Mouse (Mus musculus) MEL (cell line): Measurements from ENCODE around the gene Il6ra. TPM values are rescaled to one million over a fixed set of nuclear protein-coding genes. Genes with fewer than 3 reads are reported as not detected.

Experiments used
- DNase-seq: peaks from one replicate; pipeline ENCODE4 v3.0.0; 2011; ENCODE audit warnings: low read depth, low spot score
- H3K27ac ChIP-seq: 2 replicates; pipeline ENCODE4 v1.5.1; 2012; ENCODE audit warnings: low read depth, mild to moderate bottlenecking, control low read depth, low read length, moderate library complexity; ENCODE audit not compliant: control insufficient read depth
- H3K27me3 ChIP-seq, 2 experiments: fragments of 150-350 bp in 1 of 2; sonication (generic) in 1 of 2; 2 replicates each; pipeline ENCODE4 v1.6.1; 2012; ENCODE audit warnings: low read length in 2 of 2, mild to moderate bottlenecking in 2 of 2, improper control_type of control experiment in 1 of 2, moderate library complexity in 1 of 2; ENCODE audit not compliant: insufficient read depth in 2 of 2, control insufficient read depth in 1 of 2
- H3K36me3 ChIP-seq, 2 experiments: 2 replicates each; pipeline ENCODE4 v1.6.1; 2012 to 2014; ENCODE audit warnings: low read length in 2 of 2, improper control_type of control experiment in 1 of 2, inconsistent platforms in 1 of 2, mild to moderate bottlenecking in 1 of 2; ENCODE audit not compliant: insufficient read depth in 2 of 2, control insufficient read depth in 1 of 2
- H3K4me1 ChIP-seq, 2 experiments: fragments of 150-350 bp in 1 of 2; sonication (generic) in 1 of 2; 2 replicates each; pipeline ENCODE4 v1.6.1; 2012; ENCODE audit warnings: low read length in 2 of 2, improper control_type of control experiment in 1 of 2, mild to moderate bottlenecking in 1 of 2; ENCODE audit not compliant: insufficient read depth in 2 of 2, control insufficient read depth in 1 of 2
- H3K4me3 ChIP-seq, 2 experiments: fragments of 150-350 bp in 1 of 2; sonication (generic) in 1 of 2; 2 replicates each; pipeline ENCODE4 v1.5.1; 2012; ENCODE audit warnings: low read depth in 2 of 2, low read length in 2 of 2, mild to moderate bottlenecking in 2 of 2, moderate library complexity in 2 of 2, control low read depth in 1 of 2, improper control_type of control experiment in 1 of 2; ENCODE audit not compliant: control insufficient read depth in 1 of 2, insufficient read depth in 1 of 2
- H3K79me2 ChIP-seq: 2 replicates; pipeline ENCODE4 v1.6.1; 2012; ENCODE audit warnings: mild to moderate bottlenecking, low read length, moderate library complexity; ENCODE audit not compliant: control insufficient read depth, poor library complexity, insufficient read depth
- H3K9ac ChIP-seq: 2 replicates; pipeline ENCODE4 v1.6.1; 2012; ENCODE audit warnings: low read depth, mild to moderate bottlenecking, control low read depth, low read length, moderate library complexity; ENCODE audit not compliant: control insufficient read depth, poor library complexity, severe bottlenecking
- H3K9me3 ChIP-seq: fragments of 150-350 bp; sonication (generic); replicated peaks from 2 replicates; pipeline ENCODE4 v1.6.1; 2012; ENCODE audit warnings: mild to moderate bottlenecking, low read length, improper control_type of control experiment, moderate library complexity; ENCODE audit not compliant: insufficient read depth
- BHLHE40 ChIP-seq: IDR thresholded peaks from 2 replicates; pipeline ENCODE4 v1.6.1; 2012; ENCODE audit warnings: low read depth, mild to moderate bottlenecking, inconsistent platforms, low read length, improper control_type of control experiment, borderline replicate concordance
- CHD1 ChIP-seq: IDR thresholded peaks from 2 replicates; pipeline ENCODE4 v1.6.1; 2012; ENCODE audit warnings: low read depth, mild to moderate bottlenecking, inconsistent platforms, low read length, improper control_type of control experiment
- ELF1 ChIP-seq: IDR thresholded peaks from 2 replicates; pipeline ENCODE4 v1.6.1; 2014; ENCODE audit warnings: low read depth, mild to moderate bottlenecking, inconsistent platforms, low read length, improper control_type of control experiment, moderate library complexity
- EP300 ChIP-seq, 2 experiments: IDR thresholded peaks; 2 replicates each; pipeline ENCODE4 v1.6.1; 2011; ENCODE audit warnings: improper control_type of control experiment in 2 of 2, low read length in 2 of 2, low read depth in 1 of 2, mild to moderate bottlenecking in 1 of 2
- ETS1 ChIP-seq: IDR thresholded peaks from 2 replicates; pipeline ENCODE4 v1.6.1; 2012; ENCODE audit warnings: low read depth, mild to moderate bottlenecking, inconsistent platforms, low read length, improper control_type of control experiment, moderate library complexity
- GABPA ChIP-seq: IDR thresholded peaks from 2 replicates; pipeline ENCODE4 v1.6.1; 2012; ENCODE audit warnings: low read depth, mild to moderate bottlenecking, inconsistent platforms, low read length, improper control_type of control experiment, moderate library complexity
- GATA1 ChIP-seq: IDR thresholded peaks from 2 replicates; pipeline ENCODE4 v1.6.1; 2011; ENCODE audit warnings: low read depth, low read length, improper control_type of control experiment
- HCFC1 ChIP-seq: IDR thresholded peaks from 2 replicates; pipeline ENCODE4 v1.6.1; 2012; ENCODE audit warnings: low read depth, mild to moderate bottlenecking, inconsistent platforms, low read length, improper control_type of control experiment, moderate library complexity
- JUND ChIP-seq: IDR thresholded peaks from 2 replicates; pipeline ENCODE4 v1.6.1; 2011; ENCODE audit warnings: low read depth, mild to moderate bottlenecking, improper control_type of control experiment, low read length
- MAFK ChIP-seq: IDR thresholded peaks from 2 replicates; pipeline ENCODE4 v1.6.1; 2011; ENCODE audit warnings: low read depth, mild to moderate bottlenecking, low read length, improper control_type of control experiment, borderline replicate concordance
- MAX ChIP-seq: IDR thresholded peaks from 2 replicates; pipeline ENCODE4 v1.6.1; 2011; ENCODE audit warnings: low read length, improper control_type of control experiment
- MEF2A ChIP-seq: IDR thresholded peaks from 2 replicates; pipeline ENCODE4 v1.6.1; 2014; ENCODE audit warnings: low read depth, mild to moderate bottlenecking, inconsistent platforms, low read length, improper control_type of control experiment; ENCODE audit not compliant: poor library complexity, insufficient replicate concordance, severe bottlenecking; ENCODE audit errors: extremely low read depth
- MXI1 ChIP-seq: IDR thresholded peaks from 2 replicates; pipeline ENCODE4 v1.6.1; 2011; ENCODE audit warnings: mild to moderate bottlenecking, low read depth, low read length, improper control_type of control experiment
- MYB ChIP-seq: IDR thresholded peaks from 2 replicates; pipeline ENCODE4 v1.6.1; 2011; ENCODE audit warnings: mild to moderate bottlenecking, low read depth, low read length, improper control_type of control experiment
- MYC ChIP-seq: IDR thresholded peaks from 2 replicates; pipeline ENCODE4 v1.6.1; 2011; ENCODE audit warnings: low read depth, mild to moderate bottlenecking, low read length, improper control_type of control experiment, moderate library complexity
- POLR2A ChIP-seq, 2 experiments: IDR thresholded peaks; 2 replicates each; pipeline ENCODE4 v1.6.1; 2011 to 2012; ENCODE audit warnings: low read length in 2 of 2, mild to moderate bottlenecking in 2 of 2, control low read depth in 1 of 2, improper control_type of control experiment in 1 of 2, low read depth in 1 of 2, moderate library complexity in 1 of 2; ENCODE audit not compliant: control insufficient read depth in 1 of 2, insufficient read depth in 1 of 2, poor library complexity in 1 of 2
- POLR2AphosphoS2 ChIP-seq: IDR thresholded peaks from 2 replicates; pipeline ENCODE4 v1.6.1; 2011; ENCODE audit warnings: low read length, improper control_type of control experiment
- POLR2AphosphoS5 ChIP-seq: IDR thresholded peaks from 2 replicates; pipeline ENCODE4 v1.6.1; 2012; ENCODE audit warnings: low read depth, borderline replicate concordance, mild to moderate bottlenecking, inconsistent platforms, low read length, moderate library complexity, mixed read lengths
- SIN3A ChIP-seq: IDR thresholded peaks from 2 replicates; pipeline ENCODE4 v1.6.1; 2012; ENCODE audit warnings: low read length, improper control_type of control experiment, inconsistent platforms
- TAL1 ChIP-seq: IDR thresholded peaks from 2 replicates; pipeline ENCODE4 v1.6.1; 2012; ENCODE audit warnings: mild to moderate bottlenecking, inconsistent platforms, low read length, moderate library complexity, mixed read lengths
- TBP ChIP-seq: IDR thresholded peaks from 2 replicates; pipeline ENCODE4 v1.8.0; 2011; ENCODE audit warnings: low read depth, low read length, improper control_type of control experiment
- UBTF ChIP-seq: IDR thresholded peaks from 2 replicates; pipeline ENCODE4 v1.6.1; 2012; ENCODE audit warnings: low read depth, mild to moderate bottlenecking, inconsistent platforms, low read length, improper control_type of control experiment, moderate library complexity, borderline replicate concordance; ENCODE audit not compliant: insufficient read depth
- ZKSCAN1 ChIP-seq: IDR thresholded peaks from 2 replicates; pipeline ENCODE4 v1.6.1; 2012; ENCODE audit warnings: low read depth, mild to moderate bottlenecking, inconsistent platforms, low read length, improper control_type of control experiment, moderate library complexity
- polyA plus RNA-seq, 2 experiments: library from polyadenylated mRNA; stranded (reverse) in 1 of 2; unstranded in 1 of 2; fragments of >175 nt in 1 of 2; fragments of >200 nt in 1 of 2; gene quantifications; 2 replicates each; pipeline versions ENCODE4 v1.2.1 to v1.2.4; 2012; ENCODE audit warnings: low replicate concordance in 2 of 2, low read depth in 1 of 2; ENCODE audit not compliant: insufficient read length in 2 of 2, insufficient read depth in 1 of 2, missing spikeins in 1 of 2
- total RNA-seq: library from RNA; depleted of rRNA; stranded (reverse); fragments of 300-350 nt; gene quantifications from 2 replicates; pipeline ENCODE4 v1.2.3, GENCODE M21; 2012

Gene Il6ra
- total and polyA plus RNA-seq, 3 experiments = 0.15 to 3.4 TPM; not detected in 1

DNA sequence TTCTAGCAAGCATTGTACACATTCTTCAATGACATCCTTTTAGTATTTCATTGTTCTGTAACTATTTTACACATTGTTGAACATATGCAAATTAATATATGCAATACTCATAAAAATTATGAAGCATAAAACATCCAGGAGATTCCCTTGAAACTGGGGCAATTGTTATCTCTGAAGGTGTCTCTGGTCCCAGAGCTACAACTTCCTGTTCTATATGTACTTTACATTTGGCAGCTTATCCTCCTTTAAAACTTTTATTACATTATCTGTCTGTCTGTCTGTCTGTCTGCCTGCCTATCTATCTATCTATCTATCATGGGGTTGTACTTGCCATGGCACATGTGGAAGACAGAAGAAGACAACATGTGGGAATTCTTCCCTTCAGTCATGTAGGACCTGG is 21.3 kb downstream of the Il6ra start:
- Histone ChIP-seq H3K36me3 (peaks cover 0 to 26% of the 10 kb centered on the region in 2 experiments; a peak in 2 of 4 replicates), H3K9ac (no peak overlapping the region), H3K9me3 (no peaks in the 10 kb centered on the region), H3K27me3 (no peaks in the 10 kb centered on the region), H3K27ac (no peak overlapping the region), H3K4me1 (peaks cover 12 to 34% of the 10 kb centered on the region in 2 experiments), H3K4me3 (no peak overlapping the region), H3K79me2 (no peaks in the 10 kb centered on the region)
- TF ChIP-seq POLR2AphosphoS2 = no peak
- peak; percentile 74; the same call in 1 of the 2 replicates for TF ChIP-seq GATA1
- TF ChIP-seq EP300 (IDR thresholded peaks at IDR 0.05; ENCODE audit: low read depth in 1 of 2, low read length in 2 of 2) = peak; percentile 40 to 61; a peak in 3 of 4 replicates
- no peak for TF ChIP-seq MYB
- TF ChIP-seq ELF1 = peak; percentile 36; the same call in 1 of the 2 replicates
- TF ChIP-seq GABPA = no peak
- no peak for TF ChIP-seq HCFC1
- TF ChIP-seq MXI1 = no peak
- no peak for TF ChIP-seq MEF2A
- no peak for TF ChIP-seq UBTF
- peak; percentile 33; the same call in 1 of the 2 replicates for TF ChIP-seq ETS1
- TF ChIP-seq TBP = no peak
- no peak for TF ChIP-seq POLR2AphosphoS5
- TF ChIP-seq SIN3A = 0 out of 2 replicates have a peak, but pooled peaks have one; percentile 34
- peak; percentile 48 for DNase-seq

DNA sequence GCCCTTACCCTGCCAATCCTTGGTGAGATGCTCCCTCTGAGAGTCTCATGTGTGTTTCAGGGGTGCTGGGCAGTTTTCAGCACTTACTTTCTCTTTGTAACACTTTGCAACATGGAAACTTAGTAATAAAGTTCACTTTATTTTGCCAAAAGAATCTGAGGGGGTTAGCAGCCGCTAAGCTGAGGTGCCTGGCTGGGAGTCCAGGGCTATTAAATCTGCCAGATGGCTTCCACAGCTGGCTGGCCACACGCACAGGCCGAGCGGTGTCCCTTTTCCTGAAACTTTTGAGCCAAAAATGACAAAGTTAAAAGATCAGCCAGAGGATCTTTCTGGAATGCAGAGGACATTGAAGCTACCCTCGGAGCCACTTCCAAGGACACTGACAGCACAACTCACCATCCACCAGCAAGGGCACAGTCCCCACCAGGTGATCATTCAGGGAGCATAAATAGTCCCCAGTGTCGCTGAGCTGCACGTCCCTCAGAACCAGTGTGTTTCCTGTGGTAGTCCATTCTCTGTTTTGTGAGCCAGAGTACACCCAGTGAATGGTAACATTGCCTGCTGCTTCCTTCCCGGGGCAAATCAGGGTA is 23.1 kb downstream of the Il6ra start:
- Histone ChIP-seq H3K9ac (no peak overlapping the region), H3K79me2 (no peaks in the 10 kb centered on the region), H3K36me3 (peaks cover 0 to 26% of the 10 kb centered on the region in 2 experiments; a peak in 2 of 4 replicates), H3K4me3 (no peak overlapping the region), H3K4me1 (peaks cover 12 to 37% of the 10 kb centered on the region in 2 experiments), H3K9me3 (no peaks in the 10 kb centered on the region), H3K27ac (no peak overlapping the region), H3K27me3 (no peaks in the 10 kb centered on the region)
- no peak for DNase-seq
- TF ChIP-seq MXI1 (no peak), ZKSCAN1 (no peak), MAFK (no peak), GATA1 (no peak), MYC (no peak), POLR2A (IDR thresholded peaks at IDR 0.05; ENCODE audit: control insufficient read depth in 1 of 2, insufficient read depth in 1 of 2, low read depth in 1 of 2, low read length in 2 of 2, poor library complexity in 1 of 2) (no peak), HCFC1 (no peak), MAX (no peak), CHD1 (no peak), POLR2AphosphoS5 (no peak), UBTF (no peak), JUND (no peak), TBP (no peak), MEF2A (no peak), SIN3A (no peak), TAL1 (no peak), BHLHE40 (no peak)
